Mouse (Mus musculus): ENCODE results near the gene Nucks1. TPM values are rescaled to one million over a fixed set of nuclear protein-coding genes. Genes with fewer than 3 reads are reported as not detected.

The Nucks1 gene
- polyA plus RNA-seq, 1 experiment from 2014 or later: 59.4 TPM

GRCm38 (mm10) chr1:131962606-131963084 is 52.3 kb downstream of the Nucks1 start, which contains the start of gene Slc45a3:
Gene Slc45a3, plus strand, starts transcription at chr1:131962967.
- Histone ChIP-seq H3K9me3 (ENCODE audit: control insufficient read depth, low read length) (no peaks in the 10 kb centered on the region), H3K4me3 (replicated peaks; ENCODE audit: low read length) (peak within 1 kb of the TSS; percentile 85), H3K9ac (replicated peaks; ENCODE audit: low read depth, low read length) (peak within 1 kb of the TSS; percentile 68), H3K4me2 (ENCODE audit: low read length) (peak within 1 kb of the TSS; percentile 97), H3K36me3 (ENCODE audit: control insufficient read depth, insufficient read depth) (no peaks in the 10 kb centered on the region), H3K27me3 (replicated peaks; ENCODE audit: control insufficient read depth, insufficient read depth, low read length) (peaks cover 5% of the 10 kb centered on the region; the same call in 1 of the 2 replicates), H3K4me1 (replicated peaks; ENCODE audit: control insufficient read depth, insufficient read depth, low read length) (peaks cover 13% of the 10 kb centered on the region), H3K27ac (ENCODE audit: low read length) (no peak within 1 kb of the TSS)
- under 1% methylated on average over 33 of the region's 35 CpGs for WGBS
- peak; percentile 68 for ATAC-seq

- H3K4me2 ChIP-seq (ENCODE audit: low read length): peak overlapping the region; percentile 97
- peaks cover 13% of the 10 kb centered on the region for H3K4me1 ChIP-seq (replicated peaks; ENCODE audit: control insufficient read depth, insufficient read depth, low read length)
- peak; percentile 83 for ATAC-seq
- H3K27me3 ChIP-seq (replicated peaks; ENCODE audit: control insufficient read depth, insufficient read depth, low read length): peaks cover 5% of the 10 kb centered on the region; the same call in 1 of the 2 replicates
- no peak overlapping the region for H3K27ac ChIP-seq (ENCODE audit: low read length)
- peak overlapping the region; percentile 85 for H3K4me3 ChIP-seq (replicated peaks; ENCODE audit: low read length)
- under 1% methylated on average over 67 of the region's 76 CpGs for WGBS
- peak overlapping the region; percentile 68 for H3K9ac ChIP-seq (replicated peaks; ENCODE audit: low read depth, low read length)
- H3K9me3 ChIP-seq (ENCODE audit: control insufficient read depth, low read length): no peaks in the 10 kb centered on the region
- no peaks in the 10 kb centered on the region for H3K36me3 ChIP-seq (ENCODE audit: control insufficient read depth, insufficient read depth)
These were observed 53.0 kb downstream of the Nucks1 start for GRCm38 (mm10) chr1:131963085-131963951.

GRCm38 (mm10) chr1:131964100-131964499 is 53.8 kb downstream of the Nucks1 start:
- Histone ChIP-seq H3K4me2 (ENCODE audit: low read length) (peak overlapping the region; percentile 97), H3K4me3 (replicated peaks; ENCODE audit: low read length) (no peak overlapping the region; the same call in 1 of the 2 replicates), H3K27me3 (replicated peaks; ENCODE audit: control insufficient read depth, insufficient read depth, low read length) (peaks cover 5% of the 10 kb centered on the region; the same call in 1 of the 2 replicates), H3K9me3 (ENCODE audit: control insufficient read depth, low read length) (no peaks in the 10 kb centered on the region), H3K9ac (replicated peaks; ENCODE audit: low read depth, low read length) (no peak overlapping the region), H3K27ac (ENCODE audit: low read length) (no peak overlapping the region), H3K4me1 (replicated peaks; ENCODE audit: control insufficient read depth, insufficient read depth, low read length) (peaks cover 13% of the 10 kb centered on the region), H3K36me3 (ENCODE audit: control insufficient read depth, insufficient read depth) (no peaks in the 10 kb centered on the region)
- no peak for ATAC-seq
- 26% methylated on average over 5 of the region's 5 CpGs for WGBS

- no peaks in the 10 kb centered on the region for H3K36me3 ChIP-seq (ENCODE audit: control insufficient read depth, insufficient read depth)
- peaks cover 5% of the 10 kb centered on the region; the same call in 1 of the 2 replicates for H3K27me3 ChIP-seq (replicated peaks; ENCODE audit: control insufficient read depth, insufficient read depth, low read length)
- no peak overlapping the region for H3K27ac ChIP-seq (ENCODE audit: low read length)
- no peak overlapping the region for H3K4me3 ChIP-seq (replicated peaks; ENCODE audit: low read length)
- peaks cover 13% of the 10 kb centered on the region for H3K4me1 ChIP-seq (replicated peaks; ENCODE audit: control insufficient read depth, insufficient read depth, low read length)
- 78% methylated on average over 7 of the region's 7 CpGs for WGBS
- no peak overlapping the region for H3K4me2 ChIP-seq (ENCODE audit: low read length)
- ATAC-seq: no peak
- H3K9ac ChIP-seq (replicated peaks; ENCODE audit: low read depth, low read length): no peak overlapping the region
- no peaks in the 10 kb centered on the region for H3K9me3 ChIP-seq (ENCODE audit: control insufficient read depth, low read length)
These were observed 54.2 kb downstream of the Nucks1 start for GRCm38 (mm10) chr1:131964580-131964979.

- no peak overlapping the region for H3K9ac ChIP-seq (replicated peaks; ENCODE audit: low read depth, low read length)
- 47% methylated on average over 5 of the region's 5 CpGs for WGBS
- ATAC-seq: no peak
- no peaks in the 10 kb centered on the region for H3K9me3 ChIP-seq (ENCODE audit: control insufficient read depth, low read length)
- H3K27me3 ChIP-seq (replicated peaks; ENCODE audit: control insufficient read depth, insufficient read depth, low read length): peaks cover 5% of the 10 kb centered on the region; the same call in 1 of the 2 replicates
- no peak overlapping the region for H3K4me3 ChIP-seq (replicated peaks; ENCODE audit: low read length)
- H3K4me2 ChIP-seq (ENCODE audit: low read length): no peak overlapping the region
- H3K4me1 ChIP-seq (replicated peaks; ENCODE audit: control insufficient read depth, insufficient read depth, low read length): peaks cover 17% of the 10 kb centered on the region
- no peak overlapping the region for H3K27ac ChIP-seq (ENCODE audit: low read length)
- no peaks in the 10 kb centered on the region for H3K36me3 ChIP-seq (ENCODE audit: control insufficient read depth, insufficient read depth)
These were observed 55.5 kb downstream of the Nucks1 start for GRCm38 (mm10) chr1:131965818-131966217.

- 82% methylated on average over 7 of the region's 7 CpGs for WGBS
- Histone ChIP-seq H3K36me3 (ENCODE audit: control insufficient read depth, insufficient read depth) (no peaks in the 10 kb centered on the region), H3K4me1 (replicated peaks; ENCODE audit: control insufficient read depth, insufficient read depth, low read length) (peaks cover 29% of the 10 kb centered on the region), H3K4me2 (ENCODE audit: low read length) (no peak overlapping the region), H3K27ac (ENCODE audit: low read length) (no peak overlapping the region), H3K27me3 (replicated peaks; ENCODE audit: control insufficient read depth, insufficient read depth, low read length) (peaks cover 5% of the 10 kb centered on the region; the same call in 1 of the 2 replicates), H3K4me3 (replicated peaks; ENCODE audit: low read length) (no peak overlapping the region), H3K9me3 (ENCODE audit: control insufficient read depth, low read length) (no peaks in the 10 kb centered on the region), H3K9ac (replicated peaks; ENCODE audit: low read depth, low read length) (no peak overlapping the region)
- ATAC-seq: no peak
These were observed 57.0 kb downstream of the Nucks1 start for GRCm38 (mm10) chr1:131967336-131967735.

- Histone ChIP-seq H3K4me1 (replicated peaks; ENCODE audit: control insufficient read depth, insufficient read depth, low read length) (peaks cover 25% of the 10 kb centered on the region), H3K4me3 (replicated peaks; ENCODE audit: low read length) (no peak overlapping the region), H3K27me3 (replicated peaks; ENCODE audit: control insufficient read depth, insufficient read depth, low read length) (peaks cover 2% of the 10 kb centered on the region; the same call in 1 of the 2 replicates), H3K36me3 (ENCODE audit: control insufficient read depth, insufficient read depth) (no peaks in the 10 kb centered on the region), H3K27ac (ENCODE audit: low read length) (no peak overlapping the region), H3K4me2 (ENCODE audit: low read length) (no peak overlapping the region), H3K9ac (replicated peaks; ENCODE audit: low read depth, low read length) (no peak overlapping the region), H3K9me3 (ENCODE audit: control insufficient read depth, low read length) (no peaks in the 10 kb centered on the region)
- ATAC-seq: no peak
- 38% methylated on average over 3 of the region's 3 CpGs for WGBS
These were observed 58.2 kb downstream of the Nucks1 start for GRCm38 (mm10) chr1:131968556-131968955.

- ATAC-seq: no peak
- Histone ChIP-seq H3K4me3 (replicated peaks; ENCODE audit: low read length) (no peak overlapping the region), H3K9me3 (ENCODE audit: control insufficient read depth, low read length) (no peaks in the 10 kb centered on the region), H3K4me2 (ENCODE audit: low read length) (no peak overlapping the region), H3K27me3 (replicated peaks; ENCODE audit: control insufficient read depth, insufficient read depth, low read length) (no peaks in the 10 kb centered on the region), H3K4me1 (replicated peaks; ENCODE audit: control insufficient read depth, insufficient read depth, low read length) (peaks cover 21% of the 10 kb centered on the region), H3K27ac (ENCODE audit: low read length) (no peak overlapping the region), H3K36me3 (ENCODE audit: control insufficient read depth, insufficient read depth) (no peaks in the 10 kb centered on the region), H3K9ac (replicated peaks; ENCODE audit: low read depth, low read length) (no peak overlapping the region)
- WGBS: 69% methylated on average over 6 of the region's 6 CpGs
These were observed 58.6 kb downstream of the Nucks1 start for GRCm38 (mm10) chr1:131968983-131969382.

GRCm38 (mm10) chr1:131969825-131970224 is 59.5 kb downstream of the Nucks1 start:
- WGBS: 47% methylated on average over 4 of the region's 4 CpGs
- H3K4me3 ChIP-seq (replicated peaks; ENCODE audit: low read length): no peak overlapping the region
- no peak overlapping the region for H3K4me2 ChIP-seq (ENCODE audit: low read length)
- no peaks in the 10 kb centered on the region for H3K9me3 ChIP-seq (ENCODE audit: control insufficient read depth, low read length)
- ATAC-seq: no peak
- no peak overlapping the region for H3K9ac ChIP-seq (replicated peaks; ENCODE audit: low read depth, low read length)
- no peaks in the 10 kb centered on the region for H3K36me3 ChIP-seq (ENCODE audit: control insufficient read depth, insufficient read depth)
- H3K27ac ChIP-seq (ENCODE audit: low read length): no peak overlapping the region
- H3K27me3 ChIP-seq (replicated peaks; ENCODE audit: control insufficient read depth, insufficient read depth, low read length): no peaks in the 10 kb centered on the region
- H3K4me1 ChIP-seq (replicated peaks; ENCODE audit: control insufficient read depth, insufficient read depth, low read length): peaks cover 20% of the 10 kb centered on the region
